Mouse (Mus musculus): ENCODE data around the gene Nav2.

Gene Nav2

GRCm38 (mm10) chr7:48887973-48888372 lies 20.5 kb upstream of the Nav2 start:
- intact Hi-C loops (cut with DNase I), result loop anchor here (10.0 kb wide), 1 partner anchor 367 kb away; no protein-coding TSS in a partner anchor

- intact Hi-C loops (cut with DNase I), result loop anchor here (10.0 kb wide), 1 partner anchor 366 kb away; no protein-coding TSS in a partner anchor
Observed at GRCm38 (mm10) chr7:48888751-48889150, 19.8 kb upstream of the Nav2 start.

- intact Hi-C loops (cut with DNase I), result no loop called here
Observed at GRCm38 (mm10) chr7:48891029-48891428, 17.5 kb upstream of the Nav2 start.

GRCm38 (mm10) chr7:48893093-48893492 lies 15.4 kb upstream of the Nav2 start:
- intact Hi-C loops (cut with DNase I), result no loop called here

- intact Hi-C loops (cut with DNase I), result loop anchor here (1.0 kb wide), 1 partner anchor 228 kb away; no protein-coding TSS in a partner anchor
Observed at GRCm38 (mm10) chr7:48894152-48894551, 14.4 kb upstream of the Nav2 start.

- intact Hi-C loops (cut with DNase I), result loop anchor here (1.0 kb wide), 1 partner anchor 228 kb away; no protein-coding TSS in a partner anchor
Observed at GRCm38 (mm10) chr7:48894763-48895162, 13.8 kb upstream of the Nav2 start.

GRCm38 (mm10) chr7:48895475-48895874 lies 13.0 kb upstream of the Nav2 start:
- intact Hi-C loops (cut with DNase I), result no loop called here

GRCm38 (mm10) chr7:48896051-48896450 lies 12.5 kb upstream of the Nav2 start:
- intact Hi-C loops (cut with DNase I), result no loop called here

- intact Hi-C loops (cut with DNase I), result no loop called here
Observed at GRCm38 (mm10) chr7:48897539-48898163, 10.9 kb upstream of the Nav2 start.

GRCm38 (mm10) chr7:48898416-48898815 lies 10.1 kb upstream of the Nav2 start:
- intact Hi-C loops (cut with DNase I), result no loop called here

- intact Hi-C loops (cut with DNase I), result no loop called here
Observed at GRCm38 (mm10) chr7:48900408-48901167, 7.9 kb upstream of the Nav2 start.

GRCm38 (mm10) chr7:48902454-48902853 lies 6.1 kb upstream of the Nav2 start:
- intact Hi-C loops (cut with DNase I), result no loop called here

GRCm38 (mm10) chr7:48909342-48909671 lies 791 bp downstream of the Nav2 start:
- intact Hi-C loops (cut with DNase I), result no loop called here

- intact Hi-C loops (cut with DNase I), result no loop called here
Observed at GRCm38 (mm10) chr7:48910282-48910681, 1.8 kb downstream of the Nav2 start.

- intact Hi-C loops (cut with DNase I), result no loop called here
Observed at GRCm38 (mm10) chr7:48911146-48911545, 2.6 kb downstream of the Nav2 start.

- intact Hi-C loops (cut with DNase I), result no loop called here
Observed at GRCm38 (mm10) chr7:48914630-48915506, 6.4 kb downstream of the Nav2 start.

- intact Hi-C loops (cut with DNase I), result no loop called here
Observed at GRCm38 (mm10) chr7:48917463-48917862, 8.9 kb downstream of the Nav2 start.

GRCm38 (mm10) chr7:48917988-48918387 lies 9.5 kb downstream of the Nav2 start:
- intact Hi-C loops (cut with DNase I), result no loop called here

GRCm38 (mm10) chr7:48918389-48918788 lies 9.9 kb downstream of the Nav2 start:
- intact Hi-C loops (cut with DNase I), result no loop called here

- intact Hi-C loops (cut with DNase I), result no loop called here
Observed at GRCm38 (mm10) chr7:48923620-48924019, 15.1 kb downstream of the Nav2 start.

GRCm38 (mm10) chr7:48925214-48925613 lies 16.7 kb downstream of the Nav2 start:
- intact Hi-C loops (cut with DNase I), result loop anchor here (5.0 kb wide), 1 partner anchor 142 kb away; no protein-coding TSS in a partner anchor

- intact Hi-C loops (cut with DNase I), result loop anchor here (2.0 to 5.0 kb wide), 2 partner anchors 139 to 192 kb away; no protein-coding TSS in a partner anchor
Observed at GRCm38 (mm10) chr7:48928364-48928763, 19.8 kb downstream of the Nav2 start.

Data from adrenal gland (tissue).